Mouse (Mus musculus) heart, adult 11 months (tissue): Measurements from ENCODE around the gene Dhfr.

Source experiments
- DNase-seq: peaks from one replicate; pipeline ENCODE4 v3.0.0; 2022

Dhfr gene

GRCm38 (mm10) chr13:92393047-92393661 lies 38.6 kb downstream of the Dhfr start:
- no peak for DNase-seq

GRCm38 (mm10) chr13:92398491-92399384 lies 44.2 kb downstream of the Dhfr start:
- DNase-seq: no peak

- no peak for DNase-seq
These were observed 47.5 kb downstream of the Dhfr start for GRCm38 (mm10) chr13:92402063-92402462.

GRCm38 (mm10) chr13:92403496-92403895 lies 49.0 kb downstream of the Dhfr start:
- peak; percentile 49 for DNase-seq

GRCm38 (mm10) chr13:92410486-92410885 lies 56.0 kb downstream of the Dhfr start:
- DNase-seq: peak; percentile 71

- DNase-seq: peak; percentile 21
These were observed 65.1 kb downstream of the Dhfr start for GRCm38 (mm10) chr13:92419630-92420029.

GRCm38 (mm10) chr13:92423711-92424110 lies 69.2 kb downstream of the Dhfr start:
- DNase-seq: peak; percentile 37

GRCm38 (mm10) chr13:92425758-92426264 lies 71.3 kb downstream of the Dhfr start, which contains the start of gene Ankrd34b:
Ankrd34b (plus strand) TSS chr13:92425896.
- peak; percentile 83 for DNase-seq

- no peak for DNase-seq
These were observed 71.9 kb downstream of the Dhfr start for GRCm38 (mm10) chr13:92426294-92427051.

GRCm38 (mm10) chr13:92427351-92427855 lies 72.9 kb downstream of the Dhfr start:
- DNase-seq: peak; percentile 55
